Mouse (Mus musculus): ENCODE results near the gene Clcn7. TPM values are rescaled to one million over a fixed set of nuclear protein-coding genes. Genes with fewer than 3 reads are reported as not detected.

The Clcn7 gene
- polyA plus RNA-seq, 1 experiment from 2014 or later = 27.1 TPM

DNA sequence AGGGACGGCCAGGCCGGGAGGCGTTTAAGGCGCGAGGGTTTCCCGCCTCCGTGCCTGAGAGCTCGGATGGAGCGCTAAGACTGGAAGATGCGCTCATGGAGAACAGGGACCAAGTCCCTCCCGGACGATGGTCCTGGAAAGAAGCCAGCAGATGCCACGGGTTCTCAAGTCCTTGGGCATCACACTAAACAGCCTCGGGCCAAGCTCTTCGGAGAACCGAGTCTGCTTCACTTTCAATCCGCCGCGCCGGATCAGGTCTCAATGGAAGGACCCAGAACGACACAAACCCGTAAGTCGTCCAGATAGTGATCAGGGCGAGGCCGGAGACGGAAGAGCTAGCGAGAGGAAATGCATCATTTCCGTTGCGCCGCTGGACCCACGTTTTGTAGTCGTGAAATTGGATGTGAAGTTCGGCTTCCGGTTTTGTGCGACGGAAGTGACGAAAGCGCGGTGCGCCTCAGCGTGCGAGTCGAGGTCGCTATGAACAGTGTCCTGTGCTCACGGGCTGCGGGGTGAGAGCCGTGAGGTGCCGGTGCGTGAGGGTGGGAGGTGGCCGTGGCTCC lies 51.0 kb downstream of the Clcn7 start, which contains the start of gene BC003965:
TSS of gene BC003965 (plus strand) at position 426 of the 563 bp plus-strand sequence.
- peak within 1 kb of the TSS; percentile 98 for H3K4me2 ChIP-seq (replicated peaks)
- ATAC-seq (ENCODE audit: insufficient number of reproducible peaks, insufficient read depth, low FRiP score, low TSS enrichment) = peak; percentile 58
- H3K4me1 ChIP-seq = peaks cover 14% of the 10 kb centered on the region
- H3K9ac ChIP-seq = peak within 1 kb of the TSS; percentile 90
- peak within 1 kb of the TSS; percentile 98 for H3K4me3 ChIP-seq
- H3K9me3 ChIP-seq = no peaks in the 10 kb centered on the region
- H3K27ac ChIP-seq = peak within 1 kb of the TSS; percentile 84
- no peaks in the 10 kb centered on the region for H3K36me3 ChIP-seq
- H3K27me3 ChIP-seq = no peaks in the 10 kb centered on the region
- WGBS = under 1% methylated on average over 50 of the region's 50 CpGs

- Histone ChIP-seq H3K4me2 (replicated peaks) (peak overlapping the region; percentile 98), H3K4me1 (peaks cover 22% of the 10 kb centered on the region), H3K4me3 (peak overlapping the region; percentile 98), H3K36me3 (no peaks in the 10 kb centered on the region), H3K27me3 (no peaks in the 10 kb centered on the region), H3K27ac (peak overlapping the region; percentile 84; the same call in 1 of the 2 replicates), H3K9ac (peak overlapping the region; percentile 90), H3K9me3 (no peaks in the 10 kb centered on the region)
- ATAC-seq (ENCODE audit: insufficient number of reproducible peaks, insufficient read depth, low FRiP score, low TSS enrichment) = no peak
- WGBS = 7% methylated on average over 17 of the region's 17 CpGs
Measured at GRCm38 (mm10) chr17:25184961-25185360, 51.8 kb downstream of the Clcn7 start.

DNA sequence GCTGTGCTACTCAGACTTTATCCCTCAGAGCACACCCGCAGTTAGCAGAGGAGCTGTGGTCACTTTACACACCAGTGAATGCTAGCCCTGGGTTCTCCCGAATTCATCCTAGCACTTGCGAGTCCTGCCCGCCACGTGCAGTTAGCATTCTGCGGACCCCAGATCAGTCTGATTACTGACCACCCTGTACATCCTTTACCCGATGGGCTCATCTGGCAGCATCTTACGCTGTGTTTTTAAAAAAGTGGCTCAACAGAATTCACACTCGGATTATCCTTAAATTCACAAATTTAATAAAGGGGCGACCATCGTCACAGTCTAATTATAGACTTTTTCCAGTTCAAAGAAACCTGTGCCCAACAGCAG lies 54.6 kb downstream of the Clcn7 start:
- Histone ChIP-seq H3K9me3 (no peaks in the 10 kb centered on the region), H3K4me3 (peak overlapping the region; percentile 100), H3K36me3 (peaks cover 10% of the 10 kb centered on the region), H3K4me2 (replicated peaks) (peak overlapping the region; percentile 90), H3K4me1 (peaks cover 22% of the 10 kb centered on the region), H3K9ac (peak overlapping the region; percentile 90), H3K27ac (peak overlapping the region; percentile 88), H3K27me3 (no peaks in the 10 kb centered on the region)
- WGBS = 6% methylated on average over 11 of the region's 11 CpGs
- no peak for ATAC-seq (ENCODE audit: insufficient number of reproducible peaks, insufficient read depth, low FRiP score, low TSS enrichment)

GRCm38 (mm10) chr17:25188150-25189031 lies 55.2 kb downstream of the Clcn7 start, which contains the start of gene Unkl:
TSS of gene Unkl (plus strand) at chr17:25188397.
- Histone ChIP-seq H3K27me3 (no peaks in the 10 kb centered on the region), H3K27ac (peak within 1 kb of the TSS; percentile 88), H3K4me2 (replicated peaks) (peak within 1 kb of the TSS; percentile 90), H3K36me3 (peaks cover 10% of the 10 kb centered on the region), H3K4me3 (peak within 1 kb of the TSS; percentile 100), H3K9ac (peak within 1 kb of the TSS; percentile 90), H3K4me1 (peaks cover 22% of the 10 kb centered on the region), H3K9me3 (no peaks in the 10 kb centered on the region)
- peak; percentile 38; the same call in 1 of the 2 replicates for ATAC-seq (ENCODE audit: insufficient number of reproducible peaks, insufficient read depth, low FRiP score, low TSS enrichment)
- under 1% methylated on average over 102 of the region's 104 CpGs for WGBS

- peak overlapping the region; percentile 90 for H3K9ac ChIP-seq
- peaks cover 14% of the 10 kb centered on the region for H3K36me3 ChIP-seq
- peak overlapping the region; percentile 100 for H3K4me3 ChIP-seq
- H3K4me1 ChIP-seq = peaks cover 22% of the 10 kb centered on the region
- no peaks in the 10 kb centered on the region for H3K27me3 ChIP-seq
- no peak overlapping the region for H3K27ac ChIP-seq
- 3% methylated on average over 16 of the region's 16 CpGs for WGBS
- no peak for ATAC-seq (ENCODE audit: insufficient number of reproducible peaks, insufficient read depth, low FRiP score, low TSS enrichment)
- peak overlapping the region; percentile 90 for H3K4me2 ChIP-seq (replicated peaks)
- no peaks in the 10 kb centered on the region for H3K9me3 ChIP-seq
Measured at GRCm38 (mm10) chr17:25189091-25189490, 55.9 kb downstream of the Clcn7 start.

DNA sequence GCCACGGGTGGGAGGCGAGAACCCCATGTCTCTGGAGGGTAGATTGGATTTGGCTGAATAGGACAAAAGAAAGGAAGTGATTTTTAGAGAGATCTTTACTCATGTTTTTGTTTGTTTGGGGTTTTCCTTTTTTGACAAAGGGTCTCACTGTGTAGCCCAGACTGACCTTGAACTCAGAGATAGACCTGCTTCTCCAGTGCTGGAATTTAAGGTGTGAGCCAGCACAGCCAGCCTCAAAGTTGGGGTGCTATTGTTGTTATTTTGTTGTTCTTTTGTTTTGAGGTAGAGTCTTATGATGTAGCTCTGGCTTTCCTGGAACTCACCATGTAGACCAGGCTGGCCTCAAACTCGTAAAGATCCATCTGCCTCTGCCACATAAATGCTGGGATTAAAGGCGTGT lies 69.2 kb downstream of the Clcn7 start:
- Histone ChIP-seq H3K4me1 (no peaks in the 10 kb centered on the region), H3K36me3 (peaks cover 67% of the 10 kb centered on the region), H3K9ac (no peak overlapping the region), H3K4me3 (no peak overlapping the region), H3K4me2 (replicated peaks) (no peak overlapping the region), H3K9me3 (no peaks in the 10 kb centered on the region), H3K27ac (no peak overlapping the region), H3K27me3 (no peaks in the 10 kb centered on the region)
- no peak for ATAC-seq (ENCODE audit: insufficient number of reproducible peaks, insufficient read depth, low FRiP score, low TSS enrichment)
- WGBS = 91% methylated on average over 4 of the region's 4 CpGs

- no peaks in the 10 kb centered on the region for H3K9me3 ChIP-seq
- no peaks in the 10 kb centered on the region for H3K27me3 ChIP-seq
- H3K27ac ChIP-seq = no peak overlapping the region
- H3K9ac ChIP-seq = no peak overlapping the region
- H3K4me1 ChIP-seq = no peaks in the 10 kb centered on the region
- ATAC-seq (ENCODE audit: insufficient number of reproducible peaks, insufficient read depth, low FRiP score, low TSS enrichment) = no peak
- no peak overlapping the region for H3K4me3 ChIP-seq
- no peak overlapping the region for H3K4me2 ChIP-seq (replicated peaks)
- whole genome bisulfite sequencing = 98% methylated on average over 4 of the region's 4 CpGs
- H3K36me3 ChIP-seq = peaks cover 89% of the 10 kb centered on the region
Measured at GRCm38 (mm10) chr17:25210006-25210405, 76.8 kb downstream of the Clcn7 start.

GRCm38 (mm10) chr17:25210680-25211466 lies 77.7 kb downstream of the Clcn7 start:
- WGBS = 85% methylated on average over 15 of the region's 15 CpGs
- peaks cover 88% of the 10 kb centered on the region for H3K36me3 ChIP-seq
- no peak overlapping the region for H3K27ac ChIP-seq
- H3K4me2 ChIP-seq (replicated peaks) = no peak overlapping the region
- H3K4me3 ChIP-seq = no peak overlapping the region
- no peaks in the 10 kb centered on the region for H3K27me3 ChIP-seq
- no peaks in the 10 kb centered on the region for H3K9me3 ChIP-seq
- no peak overlapping the region for H3K9ac ChIP-seq
- no peak for ATAC-seq (ENCODE audit: insufficient number of reproducible peaks, insufficient read depth, low FRiP score, low TSS enrichment)
- no peaks in the 10 kb centered on the region for H3K4me1 ChIP-seq

- Histone ChIP-seq H3K4me1 (no peaks in the 10 kb centered on the region), H3K4me3 (no peak overlapping the region), H3K4me2 (replicated peaks) (no peak overlapping the region), H3K36me3 (peaks cover 88% of the 10 kb centered on the region), H3K9me3 (no peaks in the 10 kb centered on the region), H3K27ac (no peak overlapping the region), H3K27me3 (no peaks in the 10 kb centered on the region), H3K9ac (no peak overlapping the region)
- no peak for ATAC-seq (ENCODE audit: insufficient number of reproducible peaks, insufficient read depth, low FRiP score, low TSS enrichment)
- 91% methylated on average over 4 of the region's 4 CpGs for WGBS
Measured at GRCm38 (mm10) chr17:25211705-25212104, 78.5 kb downstream of the Clcn7 start.
